Mouse (Mus musculus): ENCODE results near the gene Nfe2l2. TPM values are rescaled to one million over a fixed set of nuclear protein-coding genes. Genes with fewer than 3 reads are reported as not detected.
A peak's percentile ranks its signal among the peaks of the same experiment; 100 is the strongest.
"Not testable (repeated sequence)": the region's sequence is repeated elsewhere in the genome, so short reads cannot be mapped to it uniquely, and the experiment has no call there.

The Nfe2l2 gene
- polyA plus RNA-seq, 1 experiment from 2014 or later, result 36.2 TPM

- 80% methylated on average over 3 of the region's 3 CpGs for WGBS
- not testable (repeated sequence) for H3K27me3 ChIP-seq; ATAC-seq (ENCODE audit: insufficient number of reproducible peaks, insufficient read depth, low FRiP score, low TSS enrichment); H3K9me3 ChIP-seq; H3K36me3 ChIP-seq; H3K9ac ChIP-seq; H3K4me2 ChIP-seq (replicated peaks); H3K4me3 ChIP-seq; H3K27ac ChIP-seq
- peaks cover 28% of the 10 kb centered on the region for H3K4me1 ChIP-seq
Measured at GRCm38 (mm10) chr2:75694926-75695325, 9.5 kb downstream of the Nfe2l2 start.

DNA sequence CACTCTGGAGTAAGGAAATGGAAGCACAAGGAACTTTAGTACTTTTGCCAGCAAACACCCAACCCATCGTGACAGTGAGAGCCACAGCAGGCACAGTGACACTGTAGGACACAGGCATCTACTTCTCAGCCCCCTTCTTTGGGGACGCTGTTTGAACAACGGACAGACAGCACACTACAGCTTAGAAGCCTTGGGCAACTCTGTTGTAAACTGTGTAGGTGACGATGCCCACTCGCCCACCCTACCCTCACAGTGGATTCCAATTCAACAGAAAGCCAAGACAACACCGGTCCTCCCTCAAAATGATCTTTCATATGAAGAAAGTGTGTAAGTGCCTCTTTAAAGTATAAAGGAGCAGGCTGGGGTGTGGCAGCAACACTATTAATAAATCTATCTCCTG is 12.1 kb downstream of the Nfe2l2 start:
- Histone ChIP-seq H3K4me1 (peaks cover 18% of the 10 kb centered on the region), H3K27me3 (no peaks in the 10 kb centered on the region), H3K27ac (no peak overlapping the region), H3K4me3 (no peak overlapping the region), H3K36me3 (no peaks in the 10 kb centered on the region), H3K4me2 (replicated peaks) (no peak overlapping the region), H3K9me3 (no peaks in the 10 kb centered on the region), H3K9ac (no peak overlapping the region)
- 87% methylated on average over 6 of the region's 6 CpGs for WGBS
- ATAC-seq (ENCODE audit: insufficient number of reproducible peaks, insufficient read depth, low FRiP score, low TSS enrichment), result no peak

DNA sequence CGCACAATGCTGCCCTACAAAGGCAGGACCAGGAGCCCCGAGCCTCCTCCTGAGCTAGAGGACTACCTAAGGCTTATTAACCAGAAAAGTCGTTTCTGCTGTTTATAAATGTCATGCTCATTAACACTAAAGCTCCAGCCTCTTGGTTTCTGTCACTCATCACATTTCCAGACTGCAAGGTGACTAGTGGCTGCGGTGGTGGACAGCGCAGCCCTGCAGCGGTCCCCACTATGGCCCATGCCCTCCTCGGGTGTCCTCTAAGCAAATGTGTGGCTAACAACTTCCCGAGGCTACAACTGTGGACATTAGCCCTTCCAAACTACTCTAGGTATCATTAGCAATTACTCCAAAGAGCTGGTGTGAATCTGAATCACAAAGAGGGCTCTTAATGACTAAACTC is 13.1 kb downstream of the Nfe2l2 start:
- H3K27me3 ChIP-seq, result no peaks in the 10 kb centered on the region
- H3K9me3 ChIP-seq, result no peaks in the 10 kb centered on the region
- H3K4me3 ChIP-seq, result no peak overlapping the region
- H3K4me1 ChIP-seq, result peaks cover 16% of the 10 kb centered on the region
- no peak overlapping the region for H3K4me2 ChIP-seq (replicated peaks)
- no peak for ATAC-seq (ENCODE audit: insufficient number of reproducible peaks, insufficient read depth, low FRiP score, low TSS enrichment)
- 74% methylated on average over 8 of the region's 8 CpGs for WGBS
- H3K27ac ChIP-seq, result no peak overlapping the region
- H3K9ac ChIP-seq, result no peak overlapping the region
- H3K36me3 ChIP-seq, result no peaks in the 10 kb centered on the region

DNA sequence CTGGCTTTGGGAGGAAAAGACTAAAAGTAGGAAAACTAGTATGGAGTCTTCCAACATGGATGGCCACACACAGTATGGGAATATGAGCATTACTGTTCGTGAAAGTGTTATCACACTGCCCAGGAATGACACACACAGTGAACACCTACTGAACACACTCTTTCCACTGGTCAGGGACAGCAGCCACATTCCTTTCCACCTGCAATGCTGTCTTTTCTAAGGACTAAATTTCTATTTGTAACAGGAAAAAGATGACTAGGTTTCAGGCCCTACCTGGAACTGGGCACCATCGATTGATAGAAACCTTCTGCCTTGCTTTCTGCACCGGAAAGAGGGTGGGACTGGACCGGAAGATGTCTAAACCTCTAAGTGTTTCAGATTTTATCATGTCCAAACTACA is 13.8 kb downstream of the Nfe2l2 start:
- Histone ChIP-seq H3K9ac (no peak overlapping the region), H3K4me3 (no peak overlapping the region), H3K4me1 (peaks cover 14% of the 10 kb centered on the region; the same call in 1 of the 2 replicates), H3K4me2 (replicated peaks) (no peak overlapping the region), H3K36me3 (no peaks in the 10 kb centered on the region), H3K27me3 (no peaks in the 10 kb centered on the region), H3K9me3 (no peaks in the 10 kb centered on the region), H3K27ac (no peak overlapping the region)
- WGBS, result 93% methylated on average over 4 of the region's 4 CpGs
- ATAC-seq (ENCODE audit: insufficient number of reproducible peaks, insufficient read depth, low FRiP score, low TSS enrichment), result no peak

GRCm38 (mm10) chr2:75689482-75690158 is 14.8 kb downstream of the Nfe2l2 start:
- no peak overlapping the region for H3K4me3 ChIP-seq
- no peak overlapping the region for H3K4me2 ChIP-seq (replicated peaks)
- WGBS, result 78% methylated on average over 10 of the region's 10 CpGs
- H3K4me1 ChIP-seq, result peaks cover 14% of the 10 kb centered on the region; the same call in 1 of the 2 replicates
- no peak for ATAC-seq (ENCODE audit: insufficient number of reproducible peaks, insufficient read depth, low FRiP score, low TSS enrichment)
- H3K36me3 ChIP-seq, result no peaks in the 10 kb centered on the region
- H3K9ac ChIP-seq, result no peak overlapping the region
- H3K27ac ChIP-seq, result no peak overlapping the region
- no peaks in the 10 kb centered on the region for H3K9me3 ChIP-seq
- H3K27me3 ChIP-seq, result no peaks in the 10 kb centered on the region

DNA sequence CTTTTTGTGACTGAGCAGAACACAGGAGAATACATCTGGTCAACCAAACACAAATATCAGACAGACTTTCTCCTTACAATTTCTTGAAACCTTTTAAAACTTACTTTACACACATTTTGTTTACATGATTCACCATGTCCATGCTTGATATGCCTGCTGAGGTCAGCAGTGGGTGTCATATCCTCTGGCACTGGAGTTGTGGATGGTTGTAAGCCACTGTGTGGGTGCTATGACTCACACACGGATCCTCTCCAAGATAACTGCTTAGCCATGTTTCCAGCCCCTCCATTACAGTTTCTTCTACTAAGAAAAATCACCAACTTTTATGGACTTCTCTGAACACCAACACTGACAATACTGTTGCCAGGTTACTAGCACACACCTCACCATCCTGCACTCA is 15.5 kb downstream of the Nfe2l2 start:
- ATAC-seq (ENCODE audit: insufficient number of reproducible peaks, insufficient read depth, low FRiP score, low TSS enrichment), result no peak
- Histone ChIP-seq H3K9me3 (no peaks in the 10 kb centered on the region), H3K27me3 (no peaks in the 10 kb centered on the region), H3K4me3 (no peak overlapping the region), H3K9ac (no peak overlapping the region), H3K27ac (no peak overlapping the region), H3K4me2 (replicated peaks) (no peak overlapping the region), H3K4me1 (peaks cover 12% of the 10 kb centered on the region; the same call in 1 of the 2 replicates), H3K36me3 (no peaks in the 10 kb centered on the region)
- WGBS, result 88% methylated on average over 1 of the region's 1 CpGs

- no peak overlapping the region for H3K9ac ChIP-seq
- H3K4me3 ChIP-seq, result no peak overlapping the region
- H3K27me3 ChIP-seq, result no peaks in the 10 kb centered on the region
- H3K9me3 ChIP-seq, result no peaks in the 10 kb centered on the region
- H3K4me1 ChIP-seq, result peaks cover 7% of the 10 kb centered on the region
- no peaks in the 10 kb centered on the region for H3K36me3 ChIP-seq
- H3K27ac ChIP-seq, result no peak overlapping the region
- 85% methylated on average over 10 of the region's 10 CpGs for WGBS
- ATAC-seq (ENCODE audit: insufficient number of reproducible peaks, insufficient read depth, low FRiP score, low TSS enrichment), result no peak
- H3K4me2 ChIP-seq (replicated peaks), result no peak overlapping the region
Measured at GRCm38 (mm10) chr2:75687040-75687749, 17.2 kb downstream of the Nfe2l2 start.

DNA sequence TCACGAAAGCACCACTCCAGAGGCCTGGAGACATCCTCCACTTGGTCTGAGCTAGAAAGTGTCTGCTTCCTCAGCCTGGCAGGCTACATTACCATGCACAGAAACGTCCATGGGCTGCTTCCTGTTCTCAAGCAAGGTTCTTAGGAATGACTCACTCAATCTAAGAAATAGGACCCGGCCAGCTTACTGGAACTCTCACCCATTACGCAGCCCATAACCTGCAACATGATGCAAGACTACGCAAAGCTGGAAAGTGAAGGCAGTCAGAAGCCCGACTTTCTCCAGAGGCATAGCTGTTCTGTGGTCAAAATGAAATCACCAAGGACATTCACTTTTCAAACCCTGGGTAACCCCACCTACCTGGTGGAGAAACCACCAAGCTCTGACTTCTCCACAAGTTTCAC is 19.0 kb downstream of the Nfe2l2 start:
- ATAC-seq (ENCODE audit: insufficient number of reproducible peaks, insufficient read depth, low FRiP score, low TSS enrichment), result no peak

GRCm38 (mm10) chr2:75684526-75684925 is 19.9 kb downstream of the Nfe2l2 start:
- Histone ChIP-seq H3K36me3 (no peaks in the 10 kb centered on the region), H3K4me3 (no peak overlapping the region), H3K9me3 (no peaks in the 10 kb centered on the region), H3K4me1 (peaks cover 18% of the 10 kb centered on the region), H3K4me2 (replicated peaks) (no peak overlapping the region), H3K9ac (no peak overlapping the region), H3K27me3 (no peaks in the 10 kb centered on the region), H3K27ac (no peak overlapping the region)
- ATAC-seq (ENCODE audit: insufficient number of reproducible peaks, insufficient read depth, low FRiP score, low TSS enrichment), result no peak
- 84% methylated on average over 3 of the region's 3 CpGs for WGBS

More for the DNA sequence above, 19.0 kb downstream of the Nfe2l2 start:
- Histone ChIP-seq H3K4me2 (replicated peaks) (no peak overlapping the region), H3K4me3 (no peak overlapping the region), H3K36me3 (no peaks in the 10 kb centered on the region), H3K9me3 (no peaks in the 10 kb centered on the region), H3K9ac (no peak overlapping the region), H3K27ac (no peak overlapping the region; the same call in 1 of the 2 replicates), H3K4me1 (peaks cover 18% of the 10 kb centered on the region), H3K27me3 (no peaks in the 10 kb centered on the region)
- 73% methylated on average over 6 of the region's 6 CpGs for WGBS

- 52% methylated on average over 15 of the region's 15 CpGs for WGBS
- no peaks in the 10 kb centered on the region for H3K27me3 ChIP-seq
- H3K4me3 ChIP-seq, result no peak overlapping the region
- H3K4me2 ChIP-seq (replicated peaks), result no peak overlapping the region
- peaks cover 8% of the 10 kb centered on the region; the same call in 1 of the 2 replicates for H3K36me3 ChIP-seq
- H3K9ac ChIP-seq, result 0 out of 2 replicates have a peak overlapping the region, but pooled peaks have one; percentile 10
- no peak for ATAC-seq (ENCODE audit: insufficient number of reproducible peaks, insufficient read depth, low FRiP score, low TSS enrichment)
- H3K27ac ChIP-seq, result peak overlapping the region; percentile 71
- H3K9me3 ChIP-seq, result no peaks in the 10 kb centered on the region
- H3K4me1 ChIP-seq, result peaks cover 18% of the 10 kb centered on the region
Measured at GRCm38 (mm10) chr2:75682978-75683709, 21.3 kb downstream of the Nfe2l2 start.

DNA sequence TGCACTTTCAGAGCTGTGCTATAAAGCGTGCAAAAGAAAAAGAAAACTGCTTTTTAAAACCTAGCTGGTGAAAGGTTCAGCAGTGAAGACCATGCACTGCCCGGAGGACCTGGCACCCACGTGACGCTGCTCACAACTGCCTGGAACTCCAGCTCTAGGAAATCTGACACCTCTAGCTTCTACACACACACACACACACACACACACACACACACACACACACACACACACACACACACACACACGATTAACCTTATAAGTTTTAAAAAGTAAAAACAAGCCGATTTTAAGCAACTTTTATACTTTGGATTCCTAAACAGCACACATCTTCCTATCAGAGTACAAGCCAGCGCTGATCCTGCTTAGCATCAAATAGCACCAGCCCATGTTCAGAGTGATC is 23.0 kb downstream of the Nfe2l2 start:
- Histone ChIP-seq H3K4me1 (peaks cover 18% of the 10 kb centered on the region), H3K27me3 (no peaks in the 10 kb centered on the region), H3K9ac (no peak overlapping the region), H3K4me3 (no peak overlapping the region), H3K27ac (peak overlapping the region; percentile 72), H3K4me2 (replicated peaks) (no peak overlapping the region), H3K36me3 (peaks cover 19% of the 10 kb centered on the region), H3K9me3 (no peaks in the 10 kb centered on the region)
- ATAC-seq (ENCODE audit: insufficient number of reproducible peaks, insufficient read depth, low FRiP score, low TSS enrichment), result no peak
- WGBS, result 31% methylated on average over 7 of the region's 7 CpGs
